Mouse (Mus musculus): ENCODE data around the gene Gdf1.

Gdf1 gene

GRCm38 (mm10) chr8:70329835-70330740, 471 bp downstream of the Gdf1 start:
- DNase-seq (ENCODE audit: extremely low read depth, low read depth) = no peak

GRCm38 (mm10) chr8:70330741-70331364, 1.2 kb downstream of the Gdf1 start:
- no peak for DNase-seq (ENCODE audit: extremely low read depth, low read depth)

DNA sequence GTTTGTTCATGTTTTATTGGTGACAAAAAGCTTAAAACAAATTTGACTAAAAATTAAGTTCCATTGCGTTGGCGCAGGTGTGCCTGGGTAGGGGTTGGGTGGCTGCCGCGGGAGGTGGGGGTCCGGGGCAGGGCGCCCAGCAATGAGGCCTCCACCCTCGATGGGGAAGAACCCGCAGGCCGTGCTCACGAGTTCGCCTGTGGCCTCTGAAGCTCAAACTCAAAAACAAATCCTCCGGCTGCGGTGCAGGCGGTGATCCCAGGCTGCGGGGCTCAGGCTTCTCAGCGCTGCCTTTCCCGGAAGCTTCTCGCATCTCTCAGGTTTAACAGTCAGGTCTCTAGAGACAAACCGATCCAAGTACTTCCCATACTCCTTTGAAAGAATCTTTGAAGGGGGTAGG, 1.9 kb downstream of the Gdf1 start:
- DNase-seq (ENCODE audit: extremely low read depth, low read depth) = no peak

DNA sequence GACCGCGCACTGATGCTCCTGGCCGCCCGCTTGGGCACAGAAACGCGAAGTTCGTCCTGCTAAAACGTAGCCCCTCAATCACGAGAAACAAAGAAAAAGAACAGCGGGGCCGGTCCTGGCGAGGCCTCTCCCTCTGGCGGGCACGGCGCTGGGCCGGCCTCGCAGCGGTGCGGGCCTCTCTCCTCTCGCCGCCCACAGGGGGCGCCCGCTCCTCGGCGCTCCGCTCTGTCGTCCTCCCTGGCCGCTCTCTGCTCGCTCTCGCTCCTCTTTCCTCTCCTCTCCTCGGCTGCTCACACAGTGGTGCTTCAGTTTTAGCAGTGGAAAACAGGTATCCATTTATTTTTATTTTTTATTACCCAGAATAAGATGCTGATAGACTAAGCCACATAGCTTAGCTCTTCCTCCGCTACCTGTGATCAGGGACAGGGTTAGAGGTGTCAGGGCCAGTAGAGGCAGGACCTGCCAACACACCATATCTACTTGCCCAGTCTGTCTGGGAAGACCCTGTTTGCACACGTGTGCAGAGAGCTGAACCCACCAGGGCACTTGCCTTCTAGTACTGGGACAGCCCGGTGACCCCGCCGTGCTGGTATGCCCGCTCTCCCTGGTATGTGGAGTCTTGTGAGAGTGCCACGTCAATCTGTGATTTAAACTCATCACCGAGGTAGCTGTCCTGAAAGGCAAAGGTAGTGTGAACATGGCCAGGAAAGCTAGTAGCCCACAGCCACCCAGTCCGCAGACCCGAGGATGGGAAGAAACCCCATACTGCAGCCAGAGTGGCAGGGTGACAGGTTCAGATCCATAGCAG, 2.7 kb downstream of the Gdf1 start:
- no peak for DNase-seq (ENCODE audit: extremely low read depth, low read depth)

- DNase-seq (ENCODE audit: extremely low read depth, low read depth) = no peak
Measured at GRCm38 (mm10) chr8:70332878-70333202, 3.2 kb downstream of the Gdf1 start.

DNA sequence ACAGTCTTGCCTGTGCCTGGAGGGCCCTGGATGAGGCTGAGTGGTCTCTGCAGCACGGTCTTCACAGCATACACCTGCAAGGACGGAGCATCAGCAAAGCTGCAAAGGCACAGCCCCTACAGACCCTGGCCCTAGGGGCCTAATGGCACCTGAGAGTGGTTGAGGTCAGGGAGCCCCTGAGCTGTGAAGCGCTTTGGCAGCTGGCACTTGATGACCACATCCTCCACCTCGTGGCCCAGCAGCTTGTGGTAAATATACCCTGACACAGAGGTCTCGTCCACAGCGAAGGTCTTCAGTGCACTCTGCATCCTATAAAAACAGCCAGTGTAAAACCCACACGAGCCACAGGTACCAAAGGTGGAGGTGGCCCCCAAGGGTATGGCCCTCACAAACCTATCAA, 9.3 kb downstream of the Gdf1 start:
- no peak for DNase-seq (ENCODE audit: extremely low read depth, low read depth)

DNA sequence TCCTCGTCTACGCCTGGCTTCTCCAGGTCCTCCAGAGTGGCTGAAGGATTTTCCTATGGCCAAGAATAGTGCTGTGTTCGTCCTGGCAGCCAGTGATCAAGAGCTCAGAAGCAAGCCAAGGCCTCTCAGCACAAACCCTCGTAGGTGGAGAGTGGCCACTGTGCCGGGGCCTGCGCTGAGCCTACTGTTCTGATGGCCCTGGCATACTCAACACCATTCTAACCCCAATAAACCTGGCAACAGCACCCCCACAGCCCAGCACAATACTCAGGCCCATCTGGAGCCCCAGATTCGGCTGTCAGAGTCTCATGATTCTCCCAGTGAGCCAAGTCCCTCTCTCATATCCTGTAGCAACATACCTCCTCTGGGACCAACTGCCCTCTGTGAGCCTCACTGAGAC, 11.0 kb downstream of the Gdf1 start:
- DNase-seq (ENCODE audit: extremely low read depth, low read depth) = no peak

DNA sequence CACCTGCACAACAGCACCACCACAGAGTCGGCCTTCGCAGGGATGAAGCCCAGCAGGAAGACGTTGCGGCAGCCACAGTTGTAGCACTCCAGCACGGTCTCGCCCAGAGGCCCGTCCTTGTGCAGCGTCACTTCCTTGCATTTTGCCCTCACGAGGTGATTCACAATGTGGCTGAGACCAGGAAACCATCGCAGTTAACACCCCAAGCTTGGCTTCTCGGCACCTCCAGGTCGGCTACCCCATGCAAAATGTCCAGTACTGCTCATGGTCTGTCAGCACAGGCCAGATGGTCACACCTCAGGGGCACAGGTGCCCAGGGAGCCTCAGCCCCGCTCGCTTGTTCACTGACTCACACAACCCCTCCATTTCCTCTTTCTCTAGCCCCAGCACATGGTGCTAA, 12.4 kb downstream of the Gdf1 start:
- no peak for DNase-seq (ENCODE audit: extremely low read depth, low read depth)

DNA sequence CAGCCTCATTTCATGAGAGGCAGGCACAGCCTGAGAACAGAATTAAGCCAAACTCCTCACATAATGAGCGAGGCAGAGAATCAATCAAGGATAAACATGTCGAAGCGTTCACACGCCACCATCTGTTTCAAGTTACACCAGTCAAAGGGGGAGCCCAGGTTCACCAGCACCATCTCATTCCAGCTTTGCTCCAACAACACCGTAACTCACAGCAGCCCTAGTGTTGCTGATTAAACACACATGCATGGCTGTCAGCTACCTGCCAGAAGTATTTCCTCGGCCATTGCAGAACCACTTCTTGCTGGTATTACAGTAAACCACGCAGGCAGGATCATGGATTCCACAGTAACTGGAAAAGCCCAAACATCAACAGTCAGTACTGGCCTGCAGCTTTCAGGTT, 13.5 kb downstream of the Gdf1 start:
- DNase-seq (ENCODE audit: extremely low read depth, low read depth) = no peak

- DNase-seq (ENCODE audit: extremely low read depth, low read depth) = no peak
Measured at GRCm38 (mm10) chr8:70343696-70344095, 14.1 kb downstream of the Gdf1 start.

GRCm38 (mm10) chr8:70344279-70344678, 14.7 kb downstream of the Gdf1 start:
- no peak for DNase-seq (ENCODE audit: extremely low read depth, low read depth)

GRCm38 (mm10) chr8:70347443-70347842, 17.8 kb downstream of the Gdf1 start:
- no peak for DNase-seq (ENCODE audit: extremely low read depth, low read depth)

- no peak for DNase-seq (ENCODE audit: extremely low read depth, low read depth)
Measured at GRCm38 (mm10) chr8:70347860-70348420, 18.3 kb downstream of the Gdf1 start.

GRCm38 (mm10) chr8:70351035-70351999, 21.7 kb downstream of the Gdf1 start:
- no peak for DNase-seq (ENCODE audit: extremely low read depth, low read depth)

DNA sequence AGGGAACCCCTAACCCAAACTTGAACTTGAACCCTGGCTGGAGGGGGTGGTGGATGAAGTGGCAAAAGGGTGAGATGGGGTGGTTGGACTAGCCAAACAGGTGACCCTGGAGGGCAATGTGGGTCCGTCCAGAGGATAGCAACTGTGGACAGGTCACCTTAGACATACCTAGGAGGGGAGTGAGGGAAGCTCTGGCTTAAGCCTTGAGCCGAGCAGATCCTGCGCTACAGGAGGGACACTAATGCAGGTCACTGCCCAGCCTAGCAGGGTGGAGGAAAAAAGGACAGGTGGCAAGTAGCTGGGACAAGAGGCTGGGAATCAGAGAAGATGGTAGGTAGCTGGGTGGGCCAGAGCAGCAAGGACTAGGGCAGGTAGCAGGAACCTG, 22.4 kb downstream of the Gdf1 start:
- no peak for DNase-seq (ENCODE audit: extremely low read depth, low read depth)

DNA sequence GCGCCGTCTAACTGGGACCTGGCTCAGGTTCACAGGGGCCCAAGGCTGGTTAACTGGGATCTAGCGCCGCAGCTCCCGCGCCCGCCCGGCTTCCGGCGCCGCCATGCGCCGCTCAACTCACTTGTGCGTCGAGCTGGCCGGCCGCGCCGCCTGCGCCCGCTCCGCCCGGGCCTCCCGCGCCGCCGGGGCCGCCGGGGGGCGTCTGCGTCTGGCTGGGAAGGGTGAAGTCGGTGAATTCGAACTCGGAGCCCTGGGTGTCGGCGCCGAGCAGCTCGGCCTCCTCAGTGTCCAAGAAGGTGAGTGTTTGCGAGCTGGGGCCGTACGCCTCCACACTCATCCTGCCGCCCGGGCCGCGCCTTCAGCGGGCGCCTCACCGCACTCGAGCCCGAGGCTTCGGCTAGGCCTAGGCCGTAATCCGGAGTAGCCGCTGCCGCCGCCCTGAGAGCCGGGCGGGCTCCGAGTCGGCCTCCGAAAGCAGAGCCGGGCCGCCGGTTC, 23.1 kb downstream of the Gdf1 start:
- DNase-seq (ENCODE audit: extremely low read depth, low read depth) = no peak

DNA sequence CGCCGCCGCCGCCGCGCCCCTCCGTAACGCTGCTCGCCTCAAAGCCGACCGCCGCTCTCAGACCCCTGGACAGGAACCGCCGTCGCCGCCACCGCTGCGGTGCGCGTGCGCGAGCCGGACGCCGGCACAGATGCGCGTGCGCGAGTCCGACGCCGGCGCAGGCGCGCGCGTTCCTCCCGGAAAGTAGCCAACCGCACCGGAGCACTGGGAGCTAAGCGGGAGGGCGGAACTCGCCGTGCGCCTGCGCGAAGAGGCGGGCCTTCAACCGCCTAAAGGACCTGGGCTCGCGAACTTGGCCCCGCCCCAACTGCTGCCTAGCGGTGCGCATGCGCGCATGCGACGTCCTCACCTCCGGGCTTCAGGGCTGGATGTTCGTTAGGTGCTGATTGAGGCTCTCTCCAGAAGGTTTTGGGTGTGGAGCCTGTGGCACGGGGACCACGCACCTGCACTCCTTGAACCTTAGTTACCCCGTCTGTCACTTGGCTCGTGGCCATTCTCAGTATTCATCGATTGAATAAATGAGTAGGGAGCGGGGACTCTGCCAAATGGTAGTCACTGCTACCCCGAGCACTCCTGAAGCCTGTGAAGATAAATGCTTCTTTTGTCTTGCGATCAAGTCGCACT, 23.7 kb downstream of the Gdf1 start, which contains the start of gene Upf1:
Gene Upf1 (minus strand): TSS at position 85 of the 624 bp plus-strand sequence.
- peak; percentile 81 for DNase-seq (ENCODE audit: extremely low read depth, low read depth)

- no peak for DNase-seq (ENCODE audit: extremely low read depth, low read depth)
Measured at GRCm38 (mm10) chr8:70354004-70354403, 24.4 kb downstream of the Gdf1 start.

DNA sequence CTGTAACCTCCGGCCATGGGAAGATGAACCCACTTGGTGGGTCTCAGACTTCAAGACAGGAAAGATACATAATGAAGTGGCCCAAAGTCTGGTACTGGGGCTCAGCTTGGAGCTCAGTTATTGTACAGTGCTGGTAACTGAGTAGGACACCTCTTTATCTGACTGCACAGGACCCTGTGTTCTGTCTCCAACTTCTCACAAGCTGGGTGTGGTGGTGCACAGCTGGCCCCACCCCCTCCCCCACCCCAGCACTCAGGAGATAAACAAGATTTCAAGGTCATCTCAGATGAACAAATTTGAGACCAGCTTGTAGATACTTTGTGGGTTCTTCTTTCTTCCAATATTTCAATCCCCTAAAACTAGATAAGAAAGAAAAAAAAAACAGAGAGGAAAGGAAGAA, 26.5 kb downstream of the Gdf1 start:
- DNase-seq (ENCODE audit: extremely low read depth, low read depth) = peak; percentile 46

GRCm38 (mm10) chr8:70359411-70359810, 29.8 kb downstream of the Gdf1 start:
- no peak for DNase-seq (ENCODE audit: extremely low read depth, low read depth)
